Mouse (Mus musculus) bone marrow macrophage, adult 2 months (primary cell): Measurements from ENCODE around the gene Ndrg4.

Experiments used
- CTCF ChIP-seq: IDR thresholded peaks from 2 replicates; pipeline ENCODE4 v1.5.1; 2012; ENCODE audit warnings: low read depth, mild to moderate bottlenecking, low read length, moderate library complexity
- POLR2A ChIP-seq: IDR thresholded peaks from 2 replicates; pipeline ENCODE4 v1.6.1; 2012; ENCODE audit warnings: mild to moderate bottlenecking, low read depth, low read length, borderline replicate concordance

DNA sequence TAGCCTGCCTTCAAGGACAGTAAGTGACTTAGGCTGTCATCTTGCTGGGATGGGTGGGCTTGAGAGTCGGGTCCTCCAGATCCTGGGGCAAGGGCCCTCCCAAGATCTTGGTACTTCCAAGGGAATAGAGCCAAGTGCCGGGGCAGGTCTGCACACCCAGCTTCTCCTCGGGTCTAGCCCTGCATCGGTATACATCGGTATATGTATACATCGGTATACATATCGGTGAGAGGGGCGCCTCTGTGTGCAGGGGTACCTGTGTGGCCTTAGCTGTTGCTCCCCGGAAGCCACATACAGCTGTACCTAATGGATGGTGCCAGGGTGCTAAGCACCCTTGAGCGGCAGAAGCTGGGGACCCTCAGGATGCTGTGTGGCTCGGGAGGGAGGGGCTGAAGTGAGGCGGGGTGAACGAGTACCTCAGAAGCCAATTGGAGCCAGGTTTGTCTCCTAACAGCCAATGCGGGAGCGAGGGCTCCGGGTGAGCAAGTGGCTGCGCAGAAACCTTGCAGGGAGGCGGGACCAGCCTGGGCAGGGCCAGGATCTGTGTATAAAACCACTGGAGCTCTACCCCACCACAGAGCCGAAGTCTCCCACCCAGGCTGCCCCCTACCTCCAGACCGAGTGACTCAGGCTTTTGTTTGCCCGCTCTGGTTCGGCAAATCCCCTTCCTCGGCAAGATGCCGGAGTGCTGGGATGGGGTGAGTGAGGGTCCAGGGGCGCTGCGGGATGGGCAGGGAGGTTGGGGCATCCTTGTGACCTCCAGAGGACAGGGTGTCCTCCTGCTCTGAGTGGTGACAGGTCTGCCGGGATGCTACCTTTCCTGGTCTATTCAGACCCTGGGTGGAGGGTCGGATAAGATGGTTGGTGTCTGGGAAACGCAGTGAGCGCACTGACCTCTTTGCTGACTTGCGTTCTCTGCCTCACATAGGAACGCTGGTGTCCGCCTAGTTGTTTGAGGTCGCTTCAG is 26.0 kb downstream of the Ndrg4 start:
- TF ChIP-seq CTCF (no peak), POLR2A (no peak)
